Comparison of ENCODE assay signal across 19 mouse cellular contexts in genomic region chr10:103144927-103145768, GRCm38 (mm10).
DNase-seq lines count a peak whose midpoint lies in the region; ATAC-seq lines count a peak whose summit lies in the region.
"Had no signal": no experiment of that assay in that cellular context is flagged by ENCODE, and none has a peak within 500 bp of the region (broad histone marks: within the 10 kb centered on the region; RNA-seq: fewer than 3 reads in every experiment).

No protein-coding gene starts in this region.

- H3K4me3 ChIP-seq in kidney, embryonic 16.5 days (ENCODE audit: low read length) = peak overlapping the region; percentile 18; the same call in 1 of the 2 replicates
- peak overlapping the region; percentile 14; the same call in 1 of the 2 replicates for H3K4me3 ChIP-seq in embryonic facial prominence, embryonic 14.5 days (ENCODE audit: low read depth, low read length)
- no peak overlapping the region for H3K4me3 ChIP-seq in intestine, embryonic 14.5 days (ENCODE audit: low read depth, low read length)
- no peak overlapping the region for H3K4me3 ChIP-seq in stomach, embryonic 14.5 days (ENCODE audit: low read depth, low read length)
- H3K4me3 ChIP-seq in hindbrain, embryonic 14.5 days (replicated peaks; ENCODE audit: low read length) = no peak overlapping the region
- H3K4me3 ChIP-seq: embryonic facial prominence, embryonic 12.5 days; heart, embryonic 13.5 days; hindbrain, embryonic 12.5 days had no signal

- H3K9me3 ChIP-seq in kidney, embryonic 16.5 days (ENCODE audit: low read length) = no peaks in the 10 kb centered on the region
- no peaks in the 10 kb centered on the region for H3K9me3 ChIP-seq in embryonic facial prominence, embryonic 14.5 days (ENCODE audit: control insufficient read depth, low read length)
- H3K9me3 ChIP-seq in intestine, embryonic 14.5 days (ENCODE audit: control insufficient read depth, low read length) = no peaks in the 10 kb centered on the region
- no peaks in the 10 kb centered on the region for H3K9me3 ChIP-seq in stomach, embryonic 14.5 days (ENCODE audit: control insufficient read depth, low read depth, low read length)
- H3K9me3 ChIP-seq in hindbrain, embryonic 14.5 days (ENCODE audit: control insufficient read depth, low read length) = no peaks in the 10 kb centered on the region
- H3K9me3 ChIP-seq: embryonic facial prominence, embryonic 12.5 days; heart, embryonic 13.5 days; hindbrain, embryonic 12.5 days had no signal

- no peaks in the 10 kb centered on the region for H3K27me3 ChIP-seq in kidney, embryonic 16.5 days (ENCODE audit: insufficient read depth, low read length)
- H3K27me3 ChIP-seq in embryonic facial prominence, embryonic 14.5 days (replicated peaks; ENCODE audit: control insufficient read depth, insufficient read depth, low read length) = no peaks in the 10 kb centered on the region
- H3K27me3 ChIP-seq in intestine, embryonic 14.5 days (replicated peaks; ENCODE audit: control insufficient read depth, insufficient read depth, low read length) = no peaks in the 10 kb centered on the region
- no peaks in the 10 kb centered on the region for H3K27me3 ChIP-seq in stomach, embryonic 14.5 days (ENCODE audit: control insufficient read depth, insufficient read depth, low read length)
- H3K27me3 ChIP-seq in hindbrain, embryonic 14.5 days (ENCODE audit: control insufficient read depth, insufficient read depth, low read length) = no peaks in the 10 kb centered on the region
- H3K27me3 ChIP-seq: embryonic facial prominence, embryonic 12.5 days; heart, embryonic 13.5 days; hindbrain, embryonic 12.5 days had no signal

- no peaks in the 10 kb centered on the region for H3K36me3 ChIP-seq in kidney, embryonic 16.5 days (ENCODE audit: insufficient read depth, low read length)
- no peaks in the 10 kb centered on the region for H3K36me3 ChIP-seq in embryonic facial prominence, embryonic 14.5 days (ENCODE audit: control insufficient read depth, insufficient read depth, low read length)
- no peaks in the 10 kb centered on the region for H3K36me3 ChIP-seq in intestine, embryonic 14.5 days (ENCODE audit: control insufficient read depth, insufficient read depth, low read length)
- H3K36me3 ChIP-seq in stomach, embryonic 14.5 days (ENCODE audit: control insufficient read depth, insufficient read depth, low read length) = no peaks in the 10 kb centered on the region
- H3K36me3 ChIP-seq in hindbrain, embryonic 14.5 days (replicated peaks; ENCODE audit: control insufficient read depth, insufficient read depth) = no peaks in the 10 kb centered on the region
- H3K36me3 ChIP-seq: embryonic facial prominence, embryonic 12.5 days; heart, embryonic 13.5 days; hindbrain, embryonic 12.5 days had no signal

- H3K4me1 ChIP-seq in kidney, embryonic 16.5 days (ENCODE audit: insufficient read depth, low read length) = no peaks in the 10 kb centered on the region
- no peaks in the 10 kb centered on the region; the same call in 1 of the 2 replicates for H3K4me1 ChIP-seq in embryonic facial prominence, embryonic 14.5 days (ENCODE audit: control insufficient read depth, insufficient read depth, low read length)
- 0 out of 2 replicates have a peak, but pooled peaks cover 4% of the 10 kb centered on the region for H3K4me1 ChIP-seq in intestine, embryonic 14.5 days (replicated peaks; ENCODE audit: control insufficient read depth, insufficient read depth, low read length)
- no peaks in the 10 kb centered on the region for H3K4me1 ChIP-seq in stomach, embryonic 14.5 days (ENCODE audit: control insufficient read depth, insufficient read depth, low read length)
- no peaks in the 10 kb centered on the region for H3K4me1 ChIP-seq in hindbrain, embryonic 14.5 days (replicated peaks; ENCODE audit: control insufficient read depth, insufficient read depth, low read length)
- H3K4me1 ChIP-seq: embryonic facial prominence, embryonic 12.5 days; heart, embryonic 13.5 days; hindbrain, embryonic 12.5 days had no signal

- ATAC-seq in kidney, embryonic 16.5 days (ENCODE audit: low FRiP score, low TSS enrichment) = peak; percentile 79
- no peak for ATAC-seq in embryonic facial prominence, embryonic 14.5 days (ENCODE audit: low read depth)
- ATAC-seq in intestine, embryonic 14.5 days (replicated peaks; ENCODE audit: low FRiP score, low TSS enrichment, low read depth) = peak; percentile 81
- ATAC-seq in stomach, embryonic 14.5 days (ENCODE audit: insufficient number of reproducible peaks, insufficient read depth, low FRiP score, low read depth) = peak; percentile 76
- ATAC-seq in hindbrain, embryonic 14.5 days (ENCODE audit: low FRiP score) = no peak
- ATAC-seq: forebrain, embryonic 14.5 days had no signal

- H3K9ac ChIP-seq in kidney, embryonic 16.5 days (replicated peaks; ENCODE audit: low read length) = no peak overlapping the region
- H3K9ac ChIP-seq in embryonic facial prominence, embryonic 14.5 days (ENCODE audit: low read depth, low read length) = peak overlapping the region; percentile 48; the same call in 1 of the 2 replicates
- H3K9ac ChIP-seq in intestine, embryonic 14.5 days (ENCODE audit: low read length) = no peak overlapping the region
- no peak overlapping the region for H3K9ac ChIP-seq in stomach, embryonic 14.5 days (replicated peaks; ENCODE audit: low read depth, low read length)
- H3K9ac ChIP-seq in hindbrain, embryonic 14.5 days = no peak overlapping the region
- H3K9ac ChIP-seq: embryonic facial prominence, embryonic 12.5 days; heart, embryonic 13.5 days; hindbrain, embryonic 12.5 days had no signal

- peak overlapping the region; percentile 38; the same call in 1 of the 2 replicates for H3K4me2 ChIP-seq in kidney, embryonic 16.5 days (replicated peaks; ENCODE audit: low read depth, low read length)
- peak overlapping the region; percentile 23; the same call in 1 of the 2 replicates for H3K4me2 ChIP-seq in embryonic facial prominence, embryonic 14.5 days (ENCODE audit: low read depth, low read length)
- H3K4me2 ChIP-seq in intestine, embryonic 14.5 days (ENCODE audit: low read length) = no peak overlapping the region
- no peak overlapping the region; the same call in 1 of the 2 replicates for H3K4me2 ChIP-seq in stomach, embryonic 14.5 days (replicated peaks; ENCODE audit: low read depth, low read length)
- no peak overlapping the region for H3K4me2 ChIP-seq in hindbrain, embryonic 14.5 days (replicated peaks)
- H3K4me2 ChIP-seq: embryonic facial prominence, embryonic 12.5 days; heart, embryonic 13.5 days; hindbrain, embryonic 12.5 days had no signal

- H3K27ac ChIP-seq in kidney, embryonic 16.5 days (ENCODE audit: low read length) = peak overlapping the region; percentile 65; the same call in 1 of the 2 replicates
- peak overlapping the region; percentile 55; the same call in 1 of the 2 replicates for H3K27ac ChIP-seq in embryonic facial prominence, embryonic 14.5 days (replicated peaks; ENCODE audit: low read depth, low read length)
- H3K27ac ChIP-seq in intestine, embryonic 14.5 days (ENCODE audit: low read depth) = no peak overlapping the region
- H3K27ac ChIP-seq in stomach, embryonic 14.5 days (ENCODE audit: low read length) = no peak overlapping the region
- no peak overlapping the region for H3K27ac ChIP-seq in hindbrain, embryonic 14.5 days
- H3K27ac ChIP-seq: embryonic facial prominence, embryonic 12.5 days; heart, embryonic 13.5 days; hindbrain, embryonic 12.5 days had no signal

- DNase-seq in kidney, postnatal 36 days = no peak
- peak; percentile 5 for DNase-seq in embryonic facial prominence, embryonic 14.5 days (ENCODE audit: low spot score)
- DNase-seq in intestine, embryonic 14.5 days (ENCODE audit: low spot score) = peak; percentile 56
- DNase-seq in urinary bladder, postnatal 36 days (ENCODE audit: low spot score in 2 of 2) = no peak
- DNase-seq in cerebellum, postnatal 4 days (ENCODE audit: low spot score in 2 of 2) = no peak
- DNase-seq in hindbrain, embryonic 14.5 days (ENCODE audit: low spot score) = no peak
- DNase-seq: adrenal gland, adult 8-10 months; adrenal gland, postnatal 36 days; cerebellum, adult 2 months; cerebellum, postnatal 10 days; gastrocnemius, postnatal 36 days; heart, adult 11 months; heart, postnatal 36 days had no signal

- 53% methylated on average over 11 of the region's 11 CpGs for WGBS in kidney, embryonic 16.5 days
- 62% methylated on average over 11 of the region's 11 CpGs for WGBS in embryonic facial prominence, embryonic 14.5 days
- WGBS in intestine, embryonic 14.5 days = 55% methylated on average over 11 of the region's 11 CpGs
- 44% methylated on average over 11 of the region's 11 CpGs for WGBS in stomach, embryonic 14.5 days
- WGBS in hindbrain, embryonic 14.5 days = 83% methylated on average over 11 of the region's 11 CpGs

Comparison
In these comparisons a context has a peak if more than half of its experiments do, and no peak if none do; other contexts are left out.
1. ATAC-seq: peak in kidney, embryonic 16.5 days (single experiment), intestine, embryonic 14.5 days (single experiment) and stomach, embryonic 14.5 days (single experiment); none in embryonic facial prominence, embryonic 14.5 days (single experiment) and hindbrain, embryonic 14.5 days (single experiment).
2. H3K27ac ChIP-seq: peak in kidney, embryonic 16.5 days (single experiment) and embryonic facial prominence, embryonic 14.5 days (single experiment); none in intestine, embryonic 14.5 days (single experiment), stomach, embryonic 14.5 days (single experiment) and hindbrain, embryonic 14.5 days (single experiment).
3. H3K4me2 ChIP-seq: peak in kidney, embryonic 16.5 days (single experiment) and embryonic facial prominence, embryonic 14.5 days (single experiment); none in intestine, embryonic 14.5 days (single experiment), stomach, embryonic 14.5 days (single experiment) and hindbrain, embryonic 14.5 days (single experiment).
4. H3K4me3 ChIP-seq: peak in kidney, embryonic 16.5 days (single experiment) and embryonic facial prominence, embryonic 14.5 days (single experiment); none in intestine, embryonic 14.5 days (single experiment), stomach, embryonic 14.5 days (single experiment) and hindbrain, embryonic 14.5 days (single experiment).
5. DNase-seq: peak in embryonic facial prominence, embryonic 14.5 days (single experiment) and intestine, embryonic 14.5 days (single experiment); none in kidney, postnatal 36 days (0 of 2), urinary bladder, postnatal 36 days (0 of 2), cerebellum, postnatal 4 days (0 of 2) and hindbrain, embryonic 14.5 days (single experiment).